Mouse (Mus musculus) limb, embryonic 14.5 days (tissue): ENCODE data around the gene Tmem117. TPM values are rescaled to one million over a fixed set of nuclear protein-coding genes. Genes with fewer than 3 reads are reported as not detected.

Experiments used
- ATAC-seq: fragments of 200-750 bp; cut with Nextera tagmentation; 2 replicates; pipeline ENCODE4 v1.8.0; 2017; ENCODE audit warnings: low read depth, moderate number of reproducible peaks, moderate TSS enrichment; ENCODE audit not compliant: low FRiP score
- DNase-seq: peaks from one replicate; pipeline ENCODE4 v3.0.0-alpha.2; 2015; ENCODE audit warnings: low spot score
- H3K27ac ChIP-seq: fragments of 300-500 bp; sonication (generic); replicated peaks from 2 replicates; pipeline ENCODE4 v1.5.1; 2014; ENCODE audit warnings: low read depth, mild to moderate bottlenecking, low read length, moderate library complexity, mixed read lengths
- H3K27me3 ChIP-seq: fragments of 300-500 bp; sonication (generic); 2 replicates; pipeline ENCODE4 v1.6.1; 2014; ENCODE audit warnings: low read length, mixed read lengths; ENCODE audit not compliant: control insufficient read depth, insufficient read depth
- H3K36me3 ChIP-seq: fragments of 300-500 bp; sonication (generic); 2 replicates; pipeline ENCODE4 v1.6.1; 2014; ENCODE audit warnings: mild to moderate bottlenecking, low read length, moderate library complexity, mixed read lengths; ENCODE audit not compliant: control insufficient read depth, insufficient read depth
- H3K4me1 ChIP-seq: fragments of 300-500 bp; sonication (generic); 2 replicates; pipeline ENCODE4 v1.6.1; 2014; ENCODE audit warnings: antibody characterized with exemption, low read length, mixed read lengths; ENCODE audit not compliant: control insufficient read depth, insufficient read depth
- H3K4me2 ChIP-seq: fragments of 300-500 bp; sonication (generic); replicated peaks from 2 replicates; pipeline ENCODE4 v1.6.1; 2014; ENCODE audit warnings: low read depth, mild to moderate bottlenecking, low read length, moderate library complexity; ENCODE audit not compliant: severe bottlenecking
- H3K4me3 ChIP-seq: fragments of 300-500 bp; sonication (generic); replicated peaks from 2 replicates; pipeline ENCODE4 v1.5.1; 2014; ENCODE audit warnings: low read length
- H3K9ac ChIP-seq: fragments of 300-500 bp; sonication (generic); 2 replicates; pipeline ENCODE4 v1.6.1; 2014; ENCODE audit warnings: mild to moderate bottlenecking, low read depth, low read length, moderate library complexity; ENCODE audit not compliant: severe bottlenecking
- H3K9me3 ChIP-seq: fragments of 300-500 bp; sonication (generic); 2 replicates; pipeline ENCODE4 v1.6.1; 2016; ENCODE audit warnings: low read length; ENCODE audit not compliant: control insufficient read depth
- POLR2A ChIP-seq: fragments of 200-500 bp; IDR thresholded peaks from 2 replicates; pipeline ENCODE4 v1.8.0; 2012; ENCODE audit warnings: inconsistent platforms, mild to moderate bottlenecking, moderate library complexity, borderline replicate concordance; ENCODE audit not compliant: insufficient read depth, insufficient read length; ENCODE audit errors: extremely low read depth
- WGBS: fragments of 180-500 bp; shearing (Covaris S2); extraction: QIAGEN DNeasy Blood & Tissue Kit; methylation state at CpG from one replicate; pipeline ENCODE4 v1.1.7; 2014; 5-methylcytosine and 5-hydroxymethylcytosine counted together
- polyA plus RNA-seq, 2 experiments: library from polyadenylated mRNA; depleted of rRNA in 1 of 2; stranded (reverse) in 1 of 2; unstranded in 1 of 2; fragments of >200 nt; fragmentation: Nextera tagmentation in 1 of 2; extraction: Ambion mirVana in 1 of 2; gene quantifications; 2 replicates each; pipeline versions ENCODE4 v1.2.1 to v1.2.3; 2012 to 2014

Gene Tmem117
- polyA plus RNA-seq, 2 experiments: 1.9 to 5.9 TPM

DNA sequence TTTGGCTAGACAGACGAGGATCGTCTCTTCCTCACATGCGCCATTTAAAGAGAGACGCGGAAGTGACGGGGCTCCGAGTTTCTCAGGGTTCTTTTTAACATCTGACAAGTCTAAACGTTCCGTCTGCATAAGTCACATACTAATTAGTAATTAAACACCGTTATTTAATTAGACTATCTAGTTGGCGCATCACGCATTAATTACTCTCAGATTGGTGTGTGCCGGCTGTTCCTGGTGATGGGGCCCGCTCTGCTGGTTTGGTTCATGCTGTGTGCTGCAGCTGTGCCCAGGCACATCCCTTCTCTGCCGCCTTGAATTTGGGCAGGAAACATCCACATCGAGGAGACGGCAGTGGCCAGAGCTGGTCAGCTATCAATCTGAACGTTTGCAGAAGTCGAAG lies 142.7 kb downstream of the Tmem117 start:
- Histone ChIP-seq H3K27ac (no peak overlapping the region), H3K36me3 (no peaks in the 10 kb centered on the region), H3K9ac (no peak overlapping the region), H3K4me2 (no peak overlapping the region), H3K4me3 (no peak overlapping the region), H3K4me1 (peaks cover 4% of the 10 kb centered on the region; the same call in 1 of the 2 replicates), H3K27me3 (no peaks in the 10 kb centered on the region; the same call in 1 of the 2 replicates), H3K9me3 (no peaks in the 10 kb centered on the region)
- no peak for DNase-seq
- no peak for ATAC-seq
- TF ChIP-seq POLR2A: no peak
- 92% methylated on average over 19 of the region's 19 CpGs for WGBS

DNA sequence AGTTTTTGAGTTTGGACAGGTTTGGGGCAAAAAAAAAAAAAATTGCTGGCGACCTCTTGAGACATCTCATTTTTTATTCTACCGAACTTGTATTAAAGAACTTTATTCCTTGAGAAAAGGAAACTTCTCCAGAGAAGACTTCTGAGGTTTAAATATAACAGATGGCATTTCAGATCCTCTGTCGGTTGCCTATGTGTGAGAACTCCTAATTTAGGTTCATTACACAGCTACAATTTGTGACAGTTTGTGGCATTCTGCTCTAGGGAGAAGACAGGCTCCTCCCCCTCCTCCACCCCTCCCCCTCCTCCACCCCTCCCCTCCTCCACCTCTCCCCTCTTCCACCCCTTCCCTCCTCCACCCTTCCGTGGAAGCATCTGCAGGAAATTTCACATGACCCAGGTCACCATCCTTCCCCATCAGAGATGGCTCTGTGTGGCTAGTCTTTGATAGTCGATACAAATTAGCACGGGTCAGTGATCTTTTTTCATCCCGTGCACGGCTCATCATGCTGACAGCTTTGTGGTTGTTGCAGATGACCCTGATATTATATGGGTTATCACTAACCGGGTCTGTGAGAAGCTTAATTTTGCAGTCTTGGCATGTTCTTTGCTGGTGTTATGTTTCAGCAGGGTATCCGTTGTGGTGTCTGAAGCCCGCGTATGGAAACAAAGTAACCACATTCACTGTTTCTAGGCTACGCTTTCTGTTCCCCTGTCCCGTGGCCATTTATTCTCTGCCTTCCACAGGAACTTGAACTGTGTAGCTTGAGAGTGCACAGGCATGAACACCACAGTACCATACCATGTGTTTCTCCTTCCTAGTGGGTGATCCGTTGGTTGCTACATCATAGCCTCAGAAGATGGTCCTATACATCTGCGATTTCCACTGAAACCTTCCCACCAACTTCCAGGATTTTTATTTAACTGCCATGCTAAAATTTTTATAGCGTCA lies 147.4 kb downstream of the Tmem117 start:
- H3K27ac ChIP-seq: no peak overlapping the region
- H3K4me3 ChIP-seq: no peak overlapping the region

GRCm38 (mm10) chr15:94781556-94781955 lies 152.5 kb downstream of the Tmem117 start:
- H3K9ac ChIP-seq: no peak overlapping the region
- no peaks in the 10 kb centered on the region for H3K27me3 ChIP-seq
- no peak for DNase-seq
- H3K9me3 ChIP-seq: no peaks in the 10 kb centered on the region
- no peak for ATAC-seq
- TF ChIP-seq POLR2A: no peak
- H3K36me3 ChIP-seq: no peaks in the 10 kb centered on the region
- no peak overlapping the region for H3K4me3 ChIP-seq
- H3K27ac ChIP-seq: no peak overlapping the region
- no peak overlapping the region for H3K4me2 ChIP-seq
- WGBS: 47% methylated on average over 1 of the region's 1 CpGs
- peaks cover 4% of the 10 kb centered on the region; the same call in 1 of the 2 replicates for H3K4me1 ChIP-seq

More for the DNA sequence above, 147.4 kb downstream of the Tmem117 start:
- no peaks in the 10 kb centered on the region; the same call in 1 of the 2 replicates for H3K27me3 ChIP-seq
- TF ChIP-seq POLR2A: no peak
- ATAC-seq (no peak; the same call in 1 of the 2 replicates), DNase-seq (peak; percentile 10)
- peaks cover 7% of the 10 kb centered on the region; the same call in 1 of the 2 replicates for H3K4me1 ChIP-seq
- 34% methylated on average over 17 of the region's 17 CpGs for WGBS
- 0 out of 2 replicates have a peak overlapping the region, but pooled peaks have one; percentile 13 for H3K4me2 ChIP-seq
- no peaks in the 10 kb centered on the region for H3K36me3 ChIP-seq
- no peaks in the 10 kb centered on the region for H3K9me3 ChIP-seq
- no peak overlapping the region for H3K9ac ChIP-seq

- H3K27ac ChIP-seq: no peak overlapping the region
- no peak overlapping the region for H3K9ac ChIP-seq
- no peak for ATAC-seq
- WGBS: 74% methylated on average over 8 of the region's 8 CpGs
- H3K4me2 ChIP-seq: no peak overlapping the region
- TF ChIP-seq POLR2A: no peak
- H3K4me3 ChIP-seq: no peak overlapping the region
- no peaks in the 10 kb centered on the region for H3K36me3 ChIP-seq
- H3K27me3 ChIP-seq: no peaks in the 10 kb centered on the region
- H3K4me1 ChIP-seq: no peaks in the 10 kb centered on the region
- DNase-seq: no peak
- no peaks in the 10 kb centered on the region for H3K9me3 ChIP-seq
Observed at GRCm38 (mm10) chr15:94793455-94793854, 164.4 kb downstream of the Tmem117 start.

- 48% methylated on average over 4 of the region's 4 CpGs for WGBS
- Histone ChIP-seq H3K27me3 (no peaks in the 10 kb centered on the region), H3K9ac (no peak overlapping the region), H3K27ac (no peak overlapping the region), H3K4me2 (no peak overlapping the region), H3K4me3 (no peak overlapping the region), H3K36me3 (no peaks in the 10 kb centered on the region), H3K9me3 (no peaks in the 10 kb centered on the region), H3K4me1 (no peaks in the 10 kb centered on the region)
- no peak for ATAC-seq
- DNase-seq: no peak
- TF ChIP-seq POLR2A: no peak
Observed at GRCm38 (mm10) chr15:94795484-94795883, 166.5 kb downstream of the Tmem117 start.
